In genomic region chr1:132678935-132679334, GRCm38 (mm10) we compare ENCODE assay signal across 24 mouse cellular contexts.
A peak's percentile ranks its signal among the peaks of the same experiment; 100 is the strongest.
DNase-seq lines count a peak whose midpoint lies in the region; ATAC-seq and TF ChIP-seq lines count a peak whose summit lies in the region.
"Had no signal": no experiment of that assay in that cellular context is flagged by ENCODE, and none has a peak within 500 bp of the region (broad histone marks: within the 10 kb centered on the region; RNA-seq: fewer than 3 reads in every experiment).

No protein-coding gene starts in this region.

- WGBS in lung, embryonic 14.5 days, result 37% methylated on average over 12 of the region's 12 CpGs
- 38% methylated on average over 12 of the region's 12 CpGs for WGBS in lung, postnatal 0 days
- 39% methylated on average over 12 of the region's 12 CpGs for WGBS in forebrain, embryonic 13.5 days
- 50% methylated on average over 12 of the region's 12 CpGs for WGBS in hindbrain, embryonic 13.5 days
- 49% methylated on average over 12 of the region's 12 CpGs for WGBS in midbrain, embryonic 16.5 days

- no peak for TF ChIP-seq CTCF in lung, embryonic 14.5 days (IDR thresholded peaks at IDR 0.05; ENCODE audit: low read depth)
- no peak for TF ChIP-seq CTCF in lung, postnatal 0 days (IDR thresholded peaks at IDR 0.05)

- H3K4me2 ChIP-seq in lung, embryonic 14.5 days, result no peak overlapping the region
- H3K4me2 ChIP-seq in lung, postnatal 0 days (replicated peaks; ENCODE audit: low read depth, low read length), result no peak overlapping the region
- H3K4me2 ChIP-seq in forebrain, embryonic 13.5 days, result no peak overlapping the region
- no peak overlapping the region for H3K4me2 ChIP-seq in hindbrain, embryonic 13.5 days
- no peak overlapping the region for H3K4me2 ChIP-seq in midbrain, embryonic 16.5 days (ENCODE audit: low read length)
- H3K4me2 ChIP-seq: heart, embryonic 11.5 days had no signal

- no peaks in the 10 kb centered on the region for H3K9me3 ChIP-seq in lung, embryonic 14.5 days (ENCODE audit: low read depth, low read length)
- no peaks in the 10 kb centered on the region for H3K9me3 ChIP-seq in lung, postnatal 0 days (ENCODE audit: low read length)
- H3K9me3 ChIP-seq in forebrain, embryonic 13.5 days (replicated peaks), result no peaks in the 10 kb centered on the region
- H3K9me3 ChIP-seq in hindbrain, embryonic 13.5 days, result no peaks in the 10 kb centered on the region
- H3K9me3 ChIP-seq in midbrain, embryonic 16.5 days (replicated peaks; ENCODE audit: control insufficient read depth, low read length, poor library complexity, severe bottlenecking), result no peaks in the 10 kb centered on the region

- no peak overlapping the region for H3K27ac ChIP-seq in lung, embryonic 14.5 days (ENCODE audit: low read depth)
- H3K27ac ChIP-seq in lung, postnatal 0 days (ENCODE audit: low read length), result no peak overlapping the region
- H3K27ac ChIP-seq in forebrain, embryonic 13.5 days, result no peak overlapping the region
- H3K27ac ChIP-seq in hindbrain, embryonic 13.5 days, result peak overlapping the region; percentile 40
- 0 out of 2 replicates have a peak overlapping the region, but pooled peaks have one; percentile 8 for H3K27ac ChIP-seq in midbrain, embryonic 16.5 days (ENCODE audit: low read length)
- H3K27ac ChIP-seq: gastrocnemius, adult 2 months; limb, embryonic 10.5 days; stomach, postnatal 0 days had no signal

- DNase-seq in lung, embryonic 14.5 days, result peak; percentile 11
- DNase-seq in lung, postnatal 0 days (ENCODE audit: low spot score), result no peak
- no peak for DNase-seq in B cell, adult 2 months
- no peak for DNase-seq in frontal cortex, postnatal 36 days (ENCODE audit: low spot score in 2 of 2)
- DNase-seq: adrenal gland, postnatal 10 days; cerebellum, adult 11-12 months; cerebellum, postnatal 25 days; embryo, embryonic 11 days; gastrocnemius, adult 2 months; heart, postnatal 10 days; kidney, adult 2 months; kidney, postnatal 14 days; liver, postnatal 0 days; right cerebral cortex, postnatal 4 days had no signal

- no peak for ATAC-seq in lung, embryonic 14.5 days (ENCODE audit: insufficient read depth)
- no peak for ATAC-seq in lung, postnatal 0 days
- ATAC-seq in forebrain, embryonic 13.5 days, result 0 out of 2 replicates have a peak, but pooled peaks have one; percentile 21
- ATAC-seq in hindbrain, embryonic 13.5 days (ENCODE audit: low FRiP score), result no peak
- ATAC-seq in midbrain, embryonic 16.5 days, result no peak
- ATAC-seq: inflammation-experienced regulatory T-cells, adult 6 months; liver, postnatal 0 days; Patski had no signal

- H3K4me1 ChIP-seq in lung, embryonic 14.5 days (ENCODE audit: insufficient read depth), result no peaks in the 10 kb centered on the region
- H3K4me1 ChIP-seq in lung, postnatal 0 days (ENCODE audit: insufficient read depth, low read depth, low read length), result no peaks in the 10 kb centered on the region
- peaks cover 15% of the 10 kb centered on the region for H3K4me1 ChIP-seq in forebrain, embryonic 13.5 days
- H3K4me1 ChIP-seq in hindbrain, embryonic 13.5 days (replicated peaks), result peaks cover 30% of the 10 kb centered on the region
- peaks cover 4% of the 10 kb centered on the region; the same call in 1 of the 2 replicates for H3K4me1 ChIP-seq in midbrain, embryonic 16.5 days (ENCODE audit: control insufficient read depth, insufficient read depth, low read length)
- H3K4me1 ChIP-seq: megakaryocyte, embryonic 14.5 days had no signal

- no peak overlapping the region for H3K4me3 ChIP-seq in lung, embryonic 14.5 days (ENCODE audit: low read depth, low read length)
- no peak overlapping the region for H3K4me3 ChIP-seq in lung, postnatal 0 days (ENCODE audit: low read depth, low read length)
- H3K4me3 ChIP-seq in forebrain, embryonic 13.5 days, result no peak overlapping the region
- H3K4me3 ChIP-seq in hindbrain, embryonic 13.5 days, result no peak overlapping the region
- H3K4me3 ChIP-seq in midbrain, embryonic 16.5 days (ENCODE audit: low read depth, low read length), result no peak overlapping the region
- H3K4me3 ChIP-seq: gastrocnemius, adult 2 months; limb, embryonic 10.5 days; megakaryocyte, embryonic 14.5 days; myocyte had no signal

- no peak for TF ChIP-seq EP300 in lung, postnatal 0 days (IDR thresholded peaks at IDR 0.05)

- H3K36me3 ChIP-seq in lung, embryonic 14.5 days (ENCODE audit: insufficient read depth), result no peaks in the 10 kb centered on the region
- no peaks in the 10 kb centered on the region for H3K36me3 ChIP-seq in lung, postnatal 0 days (ENCODE audit: insufficient read depth, low read length)
- no peaks in the 10 kb centered on the region; the same call in 1 of the 2 replicates for H3K36me3 ChIP-seq in forebrain, embryonic 13.5 days (ENCODE audit: poor library complexity, severe bottlenecking)
- peaks cover 7% of the 10 kb centered on the region for H3K36me3 ChIP-seq in hindbrain, embryonic 13.5 days
- H3K36me3 ChIP-seq in midbrain, embryonic 16.5 days (ENCODE audit: control insufficient read depth, insufficient read depth, low read length), result no peaks in the 10 kb centered on the region
- H3K36me3 ChIP-seq: limb, embryonic 10.5 days had no signal

- H3K27me3 ChIP-seq in lung, embryonic 14.5 days (ENCODE audit: insufficient read depth, low read length), result no peaks in the 10 kb centered on the region
- H3K27me3 ChIP-seq in lung, postnatal 0 days (replicated peaks; ENCODE audit: insufficient read depth, low read length), result no peaks in the 10 kb centered on the region
- H3K27me3 ChIP-seq in forebrain, embryonic 13.5 days, result no peaks in the 10 kb centered on the region
- no peaks in the 10 kb centered on the region for H3K27me3 ChIP-seq in hindbrain, embryonic 13.5 days
- H3K27me3 ChIP-seq in midbrain, embryonic 16.5 days (ENCODE audit: control insufficient read depth, insufficient read depth, low read depth, low read length), result no peaks in the 10 kb centered on the region

- H3K9ac ChIP-seq in lung, embryonic 14.5 days, result no peak overlapping the region
- H3K9ac ChIP-seq in lung, postnatal 0 days (replicated peaks; ENCODE audit: low read depth), result no peak overlapping the region
- no peak overlapping the region for H3K9ac ChIP-seq in forebrain, embryonic 13.5 days
- H3K9ac ChIP-seq in hindbrain, embryonic 13.5 days, result no peak overlapping the region
- no peak overlapping the region for H3K9ac ChIP-seq in midbrain, embryonic 16.5 days (ENCODE audit: low read depth, low read length)
- H3K9ac ChIP-seq: liver, postnatal 0 days had no signal

Comparison
In these comparisons a context has a peak if more than half of its experiments do, and no peak if none do; other contexts are left out.
1. H3K27ac ChIP-seq: peak in hindbrain, embryonic 13.5 days (single experiment) and midbrain, embryonic 16.5 days (single experiment); none in lung, embryonic 14.5 days (single experiment), lung, postnatal 0 days (single experiment) and forebrain, embryonic 13.5 days (single experiment).